Mouse (Mus musculus) midbrain, embryonic 12.5 days (tissue): Measurements from ENCODE around the gene Ptpn23. TPM values are rescaled to one million over a fixed set of nuclear protein-coding genes. Genes with fewer than 3 reads are reported as not detected.
"Not testable (repeated sequence)": the region's sequence is repeated elsewhere in the genome, so short reads cannot be mapped to it uniquely, and the experiment has no call there.

Experiments used
- ATAC-seq: fragments of 200-750 bp; cut with Nextera tagmentation; 2 replicates; pipeline ENCODE4 v1.8.0; 2017; ENCODE audit warnings: low read depth, moderate TSS enrichment, moderate library complexity; ENCODE audit not compliant: low FRiP score
- H3K27ac ChIP-seq: fragments of 300-500 bp; sonication (generic); replicated peaks from 2 replicates; pipeline ENCODE4 v1.5.1; 2016; ENCODE audit warnings: mild to moderate bottlenecking
- H3K27me3 ChIP-seq: fragments of 300-500 bp; sonication (generic); 2 replicates; pipeline ENCODE4 v1.6.1; 2016; ENCODE audit warnings: mild to moderate bottlenecking
- H3K36me3 ChIP-seq: fragments of 300-500 bp; sonication (generic); 2 replicates; pipeline ENCODE4 v1.6.1; 2016
- H3K4me1 ChIP-seq: fragments of 300-500 bp; sonication (generic); 2 replicates; pipeline ENCODE4 v1.6.1; 2016
- H3K4me2 ChIP-seq: fragments of 300-500 bp; sonication (generic); replicated peaks from 2 replicates; pipeline ENCODE4 v1.6.1; 2016; ENCODE audit warnings: mild to moderate bottlenecking, moderate library complexity
- H3K4me3 ChIP-seq: fragments of 300-500 bp; sonication (generic); 2 replicates; pipeline ENCODE4 v1.5.1; 2016; ENCODE audit warnings: mild to moderate bottlenecking
- H3K9ac ChIP-seq: fragments of 300-500 bp; sonication (generic); replicated peaks from 2 replicates; pipeline ENCODE4 v1.6.1; 2016; ENCODE audit warnings: mild to moderate bottlenecking, moderate library complexity
- H3K9me3 ChIP-seq: fragments of 300-500 bp; sonication (generic); 2 replicates; pipeline ENCODE4 v1.6.1; 2016; ENCODE audit warnings: mild to moderate bottlenecking
- WGBS: fragments of 180-500 bp; shearing (Covaris S2); methylation state at CpG from one replicate; pipeline ENCODE4 v1.1.7; 2016; 5-methylcytosine and 5-hydroxymethylcytosine counted together
- polyA plus RNA-seq: library from polyadenylated mRNA; unstranded; fragments of >200 nt; fragmentation: Nextera tagmentation; extraction: Ambion mirVana; gene quantifications from 2 replicates; pipeline ENCODE4 v1.2.1, GENCODE M21; 2016

Ptpn23 gene
- polyA plus RNA-seq, 1 experiment from 2014 or later = 21.5 TPM

GRCm38 (mm10) chr9:110377655-110378054 is 30.4 kb downstream of the Ptpn23 start:
- 94% methylated on average over 15 of the region's 15 CpGs for WGBS
- peaks cover 79% of the 10 kb centered on the region for H3K36me3 ChIP-seq
- H3K4me3 ChIP-seq = not testable (repeated sequence)

GRCm38 (mm10) chr9:110375668-110376067 is 32.3 kb downstream of the Ptpn23 start:
- Histone ChIP-seq H3K27ac (no peak overlapping the region), H3K4me1 (no peaks in the 10 kb centered on the region), H3K4me2 (no peak overlapping the region), H3K27me3 (no peaks in the 10 kb centered on the region), H3K36me3 (peaks cover 64% of the 10 kb centered on the region), H3K4me3 (no peak overlapping the region), H3K9me3 (no peaks in the 10 kb centered on the region), H3K9ac (no peak overlapping the region)
- no peak for ATAC-seq
- WGBS = 98% methylated on average over 3 of the region's 3 CpGs

More at GRCm38 (mm10) chr9:110377655-110378054, 30.4 kb downstream of the Ptpn23 start:
- not testable (repeated sequence) for H3K27ac ChIP-seq, H3K4me2 ChIP-seq, H3K9me3 ChIP-seq, H3K27me3 ChIP-seq, ATAC-seq, H3K4me1 ChIP-seq, H3K9ac ChIP-seq

- Histone ChIP-seq H3K27me3 (no peaks in the 10 kb centered on the region), H3K9me3 (no peaks in the 10 kb centered on the region), H3K4me2 (no peak overlapping the region), H3K4me1 (no peaks in the 10 kb centered on the region), H3K4me3 (no peak overlapping the region), H3K36me3 (peaks cover 46% of the 10 kb centered on the region), H3K9ac (no peak overlapping the region), H3K27ac (no peak overlapping the region)
- WGBS = 94% methylated on average over 13 of the region's 13 CpGs
- ATAC-seq = no peak
These were observed 34.1 kb downstream of the Ptpn23 start for GRCm38 (mm10) chr9:110373871-110374270.

- Histone ChIP-seq H3K4me3 (no peak overlapping the region), H3K9me3 (no peaks in the 10 kb centered on the region), H3K27me3 (no peaks in the 10 kb centered on the region), H3K36me3 (peaks cover 33% of the 10 kb centered on the region), H3K4me1 (no peaks in the 10 kb centered on the region), H3K27ac (no peak overlapping the region), H3K9ac (no peak overlapping the region), H3K4me2 (no peak overlapping the region)
- WGBS = 94% methylated on average over 3 of the region's 3 CpGs
- ATAC-seq = no peak
These were observed 38.2 kb downstream of the Ptpn23 start for GRCm38 (mm10) chr9:110369860-110370259.

GRCm38 (mm10) chr9:110366746-110367145 is 41.3 kb downstream of the Ptpn23 start:
- no peaks in the 10 kb centered on the region for H3K4me1 ChIP-seq
- H3K9ac ChIP-seq = no peak overlapping the region
- no peak overlapping the region for H3K27ac ChIP-seq
- no peak overlapping the region for H3K4me2 ChIP-seq
- WGBS = 79% methylated on average over 5 of the region's 5 CpGs
- no peaks in the 10 kb centered on the region for H3K27me3 ChIP-seq
- H3K4me3 ChIP-seq = no peak overlapping the region
- no peak for ATAC-seq
- no peaks in the 10 kb centered on the region for H3K9me3 ChIP-seq
- H3K36me3 ChIP-seq = peaks cover 33% of the 10 kb centered on the region; the same call in 1 of the 2 replicates

DNA sequence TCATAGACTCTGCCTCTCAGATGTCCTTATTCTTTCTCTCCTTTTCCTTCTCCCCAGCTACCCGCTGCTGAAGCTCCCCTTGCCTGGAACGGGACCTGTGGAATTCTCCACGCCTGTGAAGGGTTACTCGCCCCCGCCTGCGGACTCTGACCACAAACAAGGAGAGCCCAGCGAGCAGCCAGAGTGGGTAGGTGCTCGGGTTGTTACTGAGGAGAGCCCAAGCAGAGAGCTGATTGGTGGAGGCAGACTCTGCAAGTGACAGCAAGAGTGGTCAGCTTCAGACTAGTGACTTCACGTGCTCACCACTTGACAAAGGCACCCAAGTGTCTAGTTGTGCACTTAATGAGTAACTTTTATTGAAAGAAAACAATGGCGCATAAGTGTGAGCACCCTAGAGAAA is 45.7 kb downstream of the Ptpn23 start:
- H3K9ac ChIP-seq = no peak overlapping the region
- H3K36me3 ChIP-seq = peaks cover 31% of the 10 kb centered on the region; the same call in 1 of the 2 replicates
- H3K27ac ChIP-seq = no peak overlapping the region
- H3K4me3 ChIP-seq = no peak overlapping the region
- 86% methylated on average over 10 of the region's 10 CpGs for WGBS
- no peaks in the 10 kb centered on the region for H3K9me3 ChIP-seq
- ATAC-seq = no peak
- H3K4me2 ChIP-seq = no peak overlapping the region
- no peaks in the 10 kb centered on the region for H3K27me3 ChIP-seq
- no peaks in the 10 kb centered on the region for H3K4me1 ChIP-seq

DNA sequence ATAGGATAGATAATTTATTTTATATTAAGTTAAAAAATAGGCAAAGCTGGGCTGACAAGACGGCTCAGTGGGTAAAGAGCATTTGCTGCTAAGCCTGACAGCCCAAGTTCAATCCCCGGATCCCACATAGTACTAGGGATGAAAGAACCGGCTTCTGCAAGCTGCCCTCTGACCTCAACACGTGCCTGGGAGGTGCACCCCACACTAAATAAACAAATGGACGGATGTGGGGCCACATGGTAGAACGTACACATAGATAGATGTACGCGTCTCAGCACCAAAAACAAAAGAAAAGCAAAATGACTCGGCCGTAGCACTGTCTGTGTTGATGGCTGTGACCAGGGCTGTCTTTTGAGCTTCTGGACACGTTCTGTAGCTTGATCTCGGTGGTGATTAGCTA is 46.7 kb downstream of the Ptpn23 start:
- Histone ChIP-seq H3K4me3 (no peak overlapping the region), H3K9ac (no peak overlapping the region), H3K36me3 (peaks cover 31% of the 10 kb centered on the region; the same call in 1 of the 2 replicates), H3K9me3 (no peaks in the 10 kb centered on the region), H3K27me3 (no peaks in the 10 kb centered on the region), H3K4me1 (no peaks in the 10 kb centered on the region), H3K27ac (no peak overlapping the region), H3K4me2 (no peak overlapping the region)
- whole genome bisulfite sequencing = 76% methylated on average over 12 of the region's 12 CpGs
- no peak for ATAC-seq

GRCm38 (mm10) chr9:110358341-110358740 is 49.7 kb downstream of the Ptpn23 start:
- Histone ChIP-seq H3K4me2 (no peak overlapping the region), H3K27ac (no peak overlapping the region), H3K4me1 (no peaks in the 10 kb centered on the region), H3K9me3 (no peaks in the 10 kb centered on the region), H3K4me3 (no peak overlapping the region), H3K9ac (no peak overlapping the region), H3K36me3 (peaks cover 14% of the 10 kb centered on the region; the same call in 1 of the 2 replicates), H3K27me3 (no peaks in the 10 kb centered on the region)
- no peak for ATAC-seq
- 86% methylated on average over 2 of the region's 2 CpGs for WGBS

DNA sequence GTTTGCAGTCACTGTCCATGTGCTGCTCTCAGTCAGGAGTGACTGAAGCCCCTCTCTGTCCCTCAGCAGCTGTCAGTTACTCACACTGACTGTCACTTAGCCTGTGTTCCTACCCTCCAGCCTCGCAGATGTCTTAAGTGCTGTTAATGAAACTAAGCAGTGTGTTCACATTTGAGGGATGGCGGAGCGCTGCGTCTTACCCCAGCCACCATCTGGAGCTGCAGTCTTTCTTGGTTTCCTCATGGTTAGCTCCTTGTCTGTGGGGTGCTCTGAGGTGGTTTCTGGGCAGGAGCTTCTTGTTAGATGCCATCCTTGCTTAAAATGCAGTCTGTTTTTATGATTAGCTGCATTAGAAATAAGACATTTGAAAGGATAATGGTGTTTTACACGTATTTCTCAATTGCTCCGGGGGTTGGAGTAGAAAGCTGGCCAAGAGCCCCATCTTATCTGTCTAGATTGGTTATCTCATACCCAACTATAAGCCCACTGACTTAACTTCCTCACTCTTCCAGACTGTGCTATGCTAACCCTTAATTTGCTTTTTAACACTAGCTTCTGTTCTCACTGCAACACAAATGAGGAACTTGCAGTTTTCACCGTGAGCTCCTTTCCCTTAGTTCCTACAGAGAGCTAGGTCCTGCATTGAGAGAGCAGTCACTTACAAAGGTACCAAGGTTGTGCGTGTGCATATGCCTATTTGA is 55.9 kb downstream of the Ptpn23 start:
- Histone ChIP-seq H3K9me3 (no peaks in the 10 kb centered on the region), H3K4me3 (no peak overlapping the region), H3K27me3 (no peaks in the 10 kb centered on the region), H3K36me3 (no peaks in the 10 kb centered on the region), H3K4me2 (no peak overlapping the region), H3K4me1 (no peaks in the 10 kb centered on the region), H3K9ac (no peak overlapping the region), H3K27ac (no peak overlapping the region)
- no peak for ATAC-seq
- WGBS = 90% methylated on average over 8 of the region's 8 CpGs

DNA sequence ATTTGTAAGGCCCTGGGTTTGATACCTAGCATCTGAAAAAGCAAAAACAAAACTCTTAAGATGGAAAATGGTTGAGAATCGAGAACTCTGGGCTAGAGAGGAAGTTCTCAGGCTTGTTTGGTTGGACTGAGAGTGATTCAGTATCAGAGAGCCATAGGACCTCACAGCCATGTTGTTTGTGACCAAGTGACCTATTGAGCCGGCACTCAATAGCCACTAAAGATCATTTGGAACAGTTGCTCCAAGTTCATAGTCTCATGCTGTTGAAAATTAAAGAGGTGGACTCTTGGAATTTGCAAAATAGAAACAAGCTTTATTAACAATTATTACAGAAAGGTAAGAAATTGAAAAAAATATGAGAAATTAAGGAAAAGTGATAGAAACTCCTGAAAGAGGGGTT is 56.7 kb downstream of the Ptpn23 start:
- Histone ChIP-seq H3K4me1 (no peaks in the 10 kb centered on the region), H3K27me3 (no peaks in the 10 kb centered on the region), H3K36me3 (no peaks in the 10 kb centered on the region), H3K9ac (no peak overlapping the region), H3K9me3 (no peaks in the 10 kb centered on the region), H3K4me2 (no peak overlapping the region), H3K4me3 (no peak overlapping the region), H3K27ac (no peak overlapping the region)
- no peak for ATAC-seq
- 96% methylated on average over 2 of the region's 2 CpGs for WGBS

GRCm38 (mm10) chr9:110350612-110351011 is 57.4 kb downstream of the Ptpn23 start:
- WGBS = 84% methylated on average over 5 of the region's 5 CpGs
- no peaks in the 10 kb centered on the region for H3K27me3 ChIP-seq
- no peak overlapping the region for H3K27ac ChIP-seq
- H3K9ac ChIP-seq = no peak overlapping the region
- H3K9me3 ChIP-seq = no peaks in the 10 kb centered on the region
- no peaks in the 10 kb centered on the region for H3K36me3 ChIP-seq
- no peak for ATAC-seq
- no peaks in the 10 kb centered on the region for H3K4me1 ChIP-seq
- H3K4me2 ChIP-seq = no peak overlapping the region
- H3K4me3 ChIP-seq = no peak overlapping the region

GRCm38 (mm10) chr9:110350188-110350587 is 57.8 kb downstream of the Ptpn23 start:
- Histone ChIP-seq H3K9me3 (no peaks in the 10 kb centered on the region), H3K4me3 (no peak overlapping the region), H3K36me3 (no peaks in the 10 kb centered on the region), H3K4me2 (no peak overlapping the region), H3K27me3 (no peaks in the 10 kb centered on the region), H3K9ac (no peak overlapping the region), H3K4me1 (no peaks in the 10 kb centered on the region; the same call in 1 of the 2 replicates), H3K27ac (no peak overlapping the region)
- no peak for ATAC-seq
- 89% methylated on average over 5 of the region's 5 CpGs for WGBS

- Histone ChIP-seq H3K4me3 (no peak overlapping the region), H3K9ac (no peak overlapping the region), H3K36me3 (no peaks in the 10 kb centered on the region), H3K27me3 (no peaks in the 10 kb centered on the region), H3K4me2 (no peak overlapping the region), H3K27ac (no peak overlapping the region), H3K4me1 (no peaks in the 10 kb centered on the region; the same call in 1 of the 2 replicates), H3K9me3 (no peaks in the 10 kb centered on the region)
- no peak for ATAC-seq
- WGBS = 73% methylated on average over 4 of the region's 4 CpGs
These were observed 59.1 kb downstream of the Ptpn23 start for GRCm38 (mm10) chr9:110348899-110349298.
